Mouse (Mus musculus) lung, embryonic 14.5 days (tissue): ENCODE data around the gene Fli1. TPM values are rescaled to one million over a fixed set of nuclear protein-coding genes. Genes with fewer than 3 reads are reported as not detected.

Experiments used
- ATAC-seq: fragments of 200-750 bp; cut with Nextera tagmentation; 2 replicates; pipeline ENCODE4 v1.8.0; 2017; ENCODE audit warnings: mild to moderate bottlenecking, moderate TSS enrichment, moderate library complexity; ENCODE audit not compliant: insufficient read depth
- DNase-seq: peaks from one replicate; pipeline ENCODE4 v3.0.0-alpha.2; 2015
- H3K27ac ChIP-seq: fragments of 300-500 bp; sonication (generic); 2 replicates; pipeline ENCODE4 v1.5.1; 2014; ENCODE audit warnings: low read depth, mild to moderate bottlenecking, moderate library complexity
- H3K27me3 ChIP-seq: fragments of 300-500 bp; sonication (generic); 2 replicates; pipeline ENCODE4 v1.6.1; 2014; ENCODE audit warnings: low read length, control low read depth; ENCODE audit not compliant: insufficient read depth
- H3K36me3 ChIP-seq: fragments of 300-500 bp; sonication (generic); 2 replicates; pipeline ENCODE4 v1.6.1; 2014; ENCODE audit warnings: control low read depth; ENCODE audit not compliant: insufficient read depth
- H3K4me1 ChIP-seq: fragments of 300-500 bp; sonication (generic); 2 replicates; pipeline ENCODE4 v1.6.1; 2014; ENCODE audit warnings: antibody characterized with exemption, control low read depth; ENCODE audit not compliant: insufficient read depth
- H3K4me2 ChIP-seq: fragments of 300-500 bp; sonication (generic); 2 replicates; pipeline ENCODE4 v1.6.1; 2014; ENCODE audit warnings: mild to moderate bottlenecking
- H3K4me3 ChIP-seq: fragments of 300-500 bp; sonication (generic); 2 replicates; pipeline ENCODE4 v1.5.1; 2014; ENCODE audit warnings: low read depth, low read length
- H3K9ac ChIP-seq: fragments of 300-500 bp; sonication (generic); 2 replicates; pipeline ENCODE4 v1.6.1; 2014
- H3K9me3 ChIP-seq: fragments of 300-500 bp; sonication (generic); 2 replicates; pipeline ENCODE4 v1.6.1; 2016; ENCODE audit warnings: low read depth, low read length, control low read depth
- CTCF ChIP-seq: IDR thresholded peaks from 2 replicates; pipeline ENCODE4 v1.5.1; 2016; ENCODE audit warnings: antibody characterized with exemption, low read depth
- WGBS: fragments of 180-500 bp; shearing (Covaris S2); extraction: QIAGEN DNeasy Blood & Tissue Kit; methylation state at CpG from one replicate; pipeline ENCODE4 v1.1.7; 2014; 5-methylcytosine and 5-hydroxymethylcytosine counted together
- polyA plus RNA-seq: library from polyadenylated mRNA; unstranded; fragments of >200 nt; fragmentation: Nextera tagmentation; extraction: Ambion mirVana; gene quantifications from 2 replicates; pipeline ENCODE4 v1.2.1, GENCODE M21; 2014

The Fli1 gene
- polyA plus RNA-seq, 1 experiment from 2014 or later, result 37.8 TPM

- ATAC-seq, result no peak
- H3K4me3 ChIP-seq, result no peak overlapping the region
- no peaks in the 10 kb centered on the region for H3K36me3 ChIP-seq
- H3K9ac ChIP-seq, result no peak overlapping the region
- peak; percentile 53 for DNase-seq
- peaks cover 28% of the 10 kb centered on the region for H3K4me1 ChIP-seq
- H3K27me3 ChIP-seq, result no peaks in the 10 kb centered on the region; the same call in 1 of the 2 replicates
- no peak for TF ChIP-seq CTCF
- H3K9me3 ChIP-seq, result no peaks in the 10 kb centered on the region
- 0 out of 2 replicates have a peak overlapping the region, but pooled peaks have one; percentile 26 for H3K27ac ChIP-seq
- 42% methylated on average over 3 of the region's 3 CpGs for WGBS
- H3K4me2 ChIP-seq, result no peak overlapping the region
Observed at GRCm38 (mm10) chr9:32565309-32565708, 22.6 kb upstream of the Fli1 start.

- peak; percentile 59 for ATAC-seq
- Histone ChIP-seq H3K9me3 (no peaks in the 10 kb centered on the region), H3K27me3 (no peaks in the 10 kb centered on the region), H3K9ac (no peak overlapping the region), H3K4me2 (peak overlapping the region; percentile 45), H3K4me1 (peaks cover 29% of the 10 kb centered on the region), H3K36me3 (no peaks in the 10 kb centered on the region), H3K27ac (peak overlapping the region; percentile 48; the same call in 1 of the 2 replicates), H3K4me3 (no peak overlapping the region)
- 32% methylated on average over 4 of the region's 4 CpGs for WGBS
- no peak for TF ChIP-seq CTCF
- peak; percentile 77 for DNase-seq
Observed at GRCm38 (mm10) chr9:32562837-32563236, 20.2 kb upstream of the Fli1 start.

- DNase-seq, result peak; percentile 91
- WGBS, result 21% methylated on average over 9 of the region's 9 CpGs
Observed at GRCm38 (mm10) chr9:32562409-32562808, 19.7 kb upstream of the Fli1 start.

GRCm38 (mm10) chr9:32561190-32561890, 18.7 kb upstream of the Fli1 start:
- ATAC-seq, result peak; percentile 18
- H3K9ac ChIP-seq, result no peak overlapping the region
- no peaks in the 10 kb centered on the region for H3K27me3 ChIP-seq
- DNase-seq, result peak; percentile 83
- 52% methylated on average over 14 of the region's 14 CpGs for WGBS
- H3K4me3 ChIP-seq, result no peak overlapping the region
- no peak for TF ChIP-seq CTCF
- peak overlapping the region; percentile 14; the same call in 1 of the 2 replicates for H3K27ac ChIP-seq
- H3K36me3 ChIP-seq, result no peaks in the 10 kb centered on the region
- no peaks in the 10 kb centered on the region for H3K9me3 ChIP-seq
- H3K4me2 ChIP-seq, result no peak overlapping the region
- H3K4me1 ChIP-seq, result peaks cover 25% of the 10 kb centered on the region

More at GRCm38 (mm10) chr9:32562409-32562808, 19.7 kb upstream of the Fli1 start:
- H3K4me2 ChIP-seq, result peak overlapping the region; percentile 45
- H3K4me1 ChIP-seq, result peaks cover 25% of the 10 kb centered on the region
- peak; percentile 85 for ATAC-seq
- H3K36me3 ChIP-seq, result no peaks in the 10 kb centered on the region
- TF ChIP-seq CTCF, result peak; percentile 72
- no peak overlapping the region for H3K9ac ChIP-seq
- H3K4me3 ChIP-seq, result no peak overlapping the region
- no peaks in the 10 kb centered on the region for H3K27me3 ChIP-seq
- no peaks in the 10 kb centered on the region for H3K9me3 ChIP-seq
- peak overlapping the region; percentile 48 for H3K27ac ChIP-seq

GRCm38 (mm10) chr9:32559859-32560258, 17.2 kb upstream of the Fli1 start:
- ATAC-seq (no peak), DNase-seq (peak; percentile 69)
- H3K36me3 ChIP-seq, result no peaks in the 10 kb centered on the region
- WGBS, result 43% methylated on average over 8 of the region's 8 CpGs
- no peak overlapping the region for H3K4me2 ChIP-seq
- H3K4me1 ChIP-seq, result peaks cover 23% of the 10 kb centered on the region
- no peaks in the 10 kb centered on the region for H3K9me3 ChIP-seq
- H3K27me3 ChIP-seq, result no peaks in the 10 kb centered on the region
- TF ChIP-seq CTCF, result no peak
- H3K27ac ChIP-seq, result no peak overlapping the region
- no peak overlapping the region for H3K9ac ChIP-seq
- H3K4me3 ChIP-seq, result no peak overlapping the region

GRCm38 (mm10) chr9:32559454-32559853, 16.8 kb upstream of the Fli1 start:
- H3K36me3 ChIP-seq, result no peaks in the 10 kb centered on the region
- TF ChIP-seq CTCF, result no peak
- H3K9me3 ChIP-seq, result no peaks in the 10 kb centered on the region
- H3K9ac ChIP-seq, result no peak overlapping the region
- ATAC-seq (no peak), DNase-seq (no peak)
- H3K27ac ChIP-seq, result no peak overlapping the region
- H3K4me3 ChIP-seq, result no peak overlapping the region
- H3K4me2 ChIP-seq, result no peak overlapping the region
- peaks cover 18% of the 10 kb centered on the region for H3K4me1 ChIP-seq
- H3K27me3 ChIP-seq, result no peaks in the 10 kb centered on the region

- WGBS, result 64% methylated on average over 7 of the region's 7 CpGs
- H3K27ac ChIP-seq, result peak overlapping the region; percentile 9; the same call in 1 of the 2 replicates
Observed at GRCm38 (mm10) chr9:32556313-32556712, 13.7 kb upstream of the Fli1 start.

More at GRCm38 (mm10) chr9:32556313-32556712, 13.7 kb upstream of the Fli1 start:
- no peaks in the 10 kb centered on the region for H3K9me3 ChIP-seq
- no peak for TF ChIP-seq CTCF
- ATAC-seq (no peak; the same call in 1 of the 2 replicates), DNase-seq (peak; percentile 54)
- no peaks in the 10 kb centered on the region for H3K27me3 ChIP-seq
- no peaks in the 10 kb centered on the region for H3K36me3 ChIP-seq
- H3K4me1 ChIP-seq, result peaks cover 5% of the 10 kb centered on the region; the same call in 1 of the 2 replicates
- no peak overlapping the region for H3K9ac ChIP-seq
- H3K4me2 ChIP-seq, result no peak overlapping the region
- H3K4me3 ChIP-seq, result no peak overlapping the region
